8 mouse cellular contexts compared by ENCODE assay signal in the genomic region with DNA sequence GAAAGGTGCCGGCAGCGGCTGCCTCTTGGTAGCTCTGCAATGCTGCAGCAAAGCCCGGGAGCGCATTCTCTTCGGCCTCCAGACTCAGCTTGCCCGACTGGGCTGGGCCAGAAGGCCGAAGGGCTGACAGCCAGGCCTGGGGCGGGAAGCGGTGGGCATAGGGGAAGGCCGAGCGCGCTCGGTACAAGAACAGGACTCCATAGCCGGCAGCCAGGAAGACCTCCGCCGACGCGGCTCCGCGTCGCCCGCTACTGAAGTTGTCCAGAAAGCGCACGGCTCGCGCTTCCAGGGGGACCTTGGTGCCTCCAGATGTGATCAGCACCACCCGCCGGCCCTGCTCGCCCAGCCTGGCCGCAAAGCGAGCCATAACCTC. TPM values are rescaled to one million over a fixed set of nuclear protein-coding genes. Genes with fewer than 3 reads are reported as not detected.
DNase-seq lines count a peak whose midpoint lies in the region; ATAC-seq and TF ChIP-seq lines count a peak whose summit lies in the region.

No protein-coding gene starts in this region.

- peaks cover 13% of the 10 kb centered on the region; the same call in 1 of the 2 replicates for H3K4me1 ChIP-seq in lung, postnatal 0 days (ENCODE audit: insufficient read depth, low read depth, low read length)

- no peaks in the 10 kb centered on the region for H3K9me3 ChIP-seq in lung, postnatal 0 days (ENCODE audit: low read length)

- peak overlapping the region; percentile 49 for H3K4me3 ChIP-seq in lung, postnatal 0 days (ENCODE audit: low read depth, low read length)

- H3K36me3 ChIP-seq in lung, postnatal 0 days (ENCODE audit: insufficient read depth, low read length) = no peaks in the 10 kb centered on the region

- TF ChIP-seq EP300 in lung, postnatal 0 days (IDR thresholded peaks at IDR 0.05) = no peak

- DNase-seq in gastrocnemius, adult 18-20 months (ENCODE audit: low spot score) = peak; percentile 15
- no peak for DNase-seq in gastrocnemius, postnatal 25 days
- DNase-seq in urinary bladder, postnatal 10 days (ENCODE audit: low spot score) = peak; percentile 19
- no peak for DNase-seq in urinary bladder, adult 2 months (ENCODE audit: low spot score)
- peak; percentile 23 for DNase-seq in lung, postnatal 0 days (ENCODE audit: low spot score)
- peak; percentile 69 for DNase-seq in testis, postnatal 10 days (ENCODE audit: low spot score)
- DNase-seq in yolk sac, embryonic 10.5 days (ENCODE audit: low spot score) = no peak

- H3K4me2 ChIP-seq in lung, postnatal 0 days (replicated peaks; ENCODE audit: low read depth, low read length) = peak overlapping the region; percentile 88

- H3K27ac ChIP-seq in lung, postnatal 0 days (ENCODE audit: low read length) = peak overlapping the region; percentile 68

- H3K9ac ChIP-seq in lung, postnatal 0 days (replicated peaks; ENCODE audit: low read depth) = peak overlapping the region; percentile 58

- WGBS in lung, postnatal 0 days = 2% methylated on average over 28 of the region's 31 CpGs

- no peaks in the 10 kb centered on the region for H3K27me3 ChIP-seq in lung, postnatal 0 days (replicated peaks; ENCODE audit: insufficient read depth, low read length)

- no peak for TF ChIP-seq CTCF in lung, postnatal 0 days (IDR thresholded peaks at IDR 0.05)

- ATAC-seq in hematopoietic stem cell, adult 5-6 weeks (replicated peaks in 1 of 2; ENCODE audit: insufficient read depth in 1 of 2, low FRiP score in 2 of 2, low TSS enrichment in 1 of 2, low read depth in 1 of 2, poor library complexity in 2 of 2, severe bottlenecking in 2 of 2) = peak; percentile 10 to 55; a peak in 2 of 4 replicates
- peak; percentile 41 for ATAC-seq in lung, postnatal 0 days

RNA-seq across cellular contexts. Expression of a gene that starts 0.3 kb away (rescaled TPM):
- 1 to 10 TPM; 4.8 to 5.6 TPM for total RNA-seq in gastrocnemius, adult 18-20 months (2021)
- 1 to 10 TPM; 5.1 to 5.2 TPM for total RNA-seq in gastrocnemius, postnatal 25 days (2021)
- 29.4 and 31.5 TPM in 2 replicates for polyA plus RNA-seq in urinary bladder, adult 2 months (2012; rRNA removed)
- 11.7 and 11.9 TPM in 2 replicates for total RNA-seq in hematopoietic stem cell, adult 5-6 weeks (2017)
- 28.4 and 30.5 TPM in 2 replicates for polyA plus RNA-seq in lung, postnatal 0 days (2015; fragmentation: Nextera tagmentation; extraction: Ambion mirVana)

RNA-seq across cellular contexts. Expression of a gene that starts 0.7 kb away (rescaled TPM):
- total RNA-seq in gastrocnemius, adult 18-20 months (2021) = not detected
- not detected for total RNA-seq in gastrocnemius, postnatal 25 days (2021)
- polyA plus RNA-seq in urinary bladder, adult 2 months (2012; rRNA removed) = 1.3 and 1.9 TPM in 2 replicates
- 0.35 and 1.4 TPM in 2 replicates for total RNA-seq in hematopoietic stem cell, adult 5-6 weeks (2017)
- 2.9 and 3.3 TPM in 2 replicates for polyA plus RNA-seq in lung, postnatal 0 days (2015; fragmentation: Nextera tagmentation; extraction: Ambion mirVana)

RNA-seq across cellular contexts. Expression of a gene that starts 6.6 kb away (rescaled TPM):
- not detected for total RNA-seq in gastrocnemius, adult 18-20 months (2021)
- total RNA-seq in gastrocnemius, postnatal 25 days (2021) = under 1 TPM in 1 of 2 experiments, not detected in 1; 0.11 TPM
- 0.98 and 1.7 TPM in 2 replicates for polyA plus RNA-seq in urinary bladder, adult 2 months (2012; rRNA removed)
- 6.6 and 8.5 TPM in 2 replicates for total RNA-seq in hematopoietic stem cell, adult 5-6 weeks (2017)
- polyA plus RNA-seq in lung, postnatal 0 days (2015; fragmentation: Nextera tagmentation; extraction: Ambion mirVana) = 7.3 and 7.8 TPM in 2 replicates

Comparison
In these comparisons a context has a peak if more than half of its experiments do, and no peak if none do; other contexts are left out.
1. DNase-seq: peak in gastrocnemius, adult 18-20 months (single experiment), urinary bladder, postnatal 10 days (single experiment), lung, postnatal 0 days (single experiment) and testis, postnatal 10 days (single experiment); none in gastrocnemius, postnatal 25 days (single experiment), urinary bladder, adult 2 months (single experiment) and yolk sac, embryonic 10.5 days (single experiment).